Mouse (Mus musculus): ENCODE measurements at regions not wholly inside any gene's neighbourhood (a gene's known extent, or its start where the extent isn't known, plus 50 kb on each side); places are given as distances from the start of the nearest gene placed in this dataset.

DNA sequence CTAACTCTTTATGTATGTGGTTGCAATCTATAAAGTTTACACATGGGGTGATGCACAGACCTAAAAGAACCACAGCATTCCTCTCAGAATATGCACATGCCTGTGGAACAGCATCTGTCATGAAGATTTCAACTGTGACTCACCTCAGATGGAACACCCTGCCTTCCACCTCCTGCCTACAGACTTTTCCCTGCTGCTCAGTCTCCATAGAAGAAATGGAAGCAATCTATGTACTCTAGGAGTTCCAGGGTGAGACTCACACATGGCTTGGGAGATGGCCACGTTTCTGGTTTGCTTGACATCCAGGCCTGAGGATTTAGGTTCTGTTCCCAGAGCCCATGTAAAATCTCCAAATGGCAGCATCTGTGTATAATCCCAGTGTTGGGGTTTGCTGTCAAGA, 579.7 kb downstream of the Plekhb2 start:
- DNase-seq, result no peak

DNA sequence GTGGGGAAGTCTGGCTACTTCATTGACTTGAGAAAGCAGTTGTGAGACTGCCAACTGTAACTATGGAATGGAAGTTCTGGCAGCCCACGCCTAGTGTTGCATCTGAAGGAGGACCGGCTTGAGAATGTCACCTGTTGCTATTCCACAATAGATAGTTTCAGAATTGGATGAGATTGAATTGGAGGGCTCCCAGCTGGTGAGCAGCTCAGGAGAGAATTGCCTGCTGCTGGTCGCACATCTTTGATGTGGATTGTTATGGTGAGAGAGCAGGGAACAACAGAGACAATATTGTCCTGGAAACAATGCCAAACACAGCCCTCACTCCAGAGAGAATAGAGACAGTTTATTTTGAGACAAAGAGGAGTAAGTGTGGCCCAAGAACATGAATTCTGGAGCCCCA, 585.9 kb downstream of the Plekhb2 start:
- no peak for DNase-seq

DNA sequence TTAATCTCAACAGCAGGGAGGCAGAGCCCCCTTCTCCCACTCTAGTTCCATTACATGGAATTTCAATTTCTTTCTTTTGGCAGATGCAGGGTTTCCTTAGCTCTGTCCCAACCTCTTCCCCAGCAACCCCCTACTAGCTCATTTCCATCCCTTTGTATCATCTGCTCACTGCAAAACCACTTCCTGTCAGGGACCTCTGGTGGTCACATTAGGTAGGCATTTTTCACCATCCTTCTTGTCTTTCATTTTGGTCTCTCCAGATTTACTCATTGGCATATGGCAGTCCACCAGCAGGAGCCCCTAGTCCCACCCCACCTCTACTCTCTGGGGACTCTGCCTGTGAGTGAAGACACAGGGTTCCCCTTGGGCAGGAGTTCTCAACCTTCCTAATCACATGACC, 597.6 kb downstream of the Plekhb2 start:
- DNase-seq, result no peak

DNA sequence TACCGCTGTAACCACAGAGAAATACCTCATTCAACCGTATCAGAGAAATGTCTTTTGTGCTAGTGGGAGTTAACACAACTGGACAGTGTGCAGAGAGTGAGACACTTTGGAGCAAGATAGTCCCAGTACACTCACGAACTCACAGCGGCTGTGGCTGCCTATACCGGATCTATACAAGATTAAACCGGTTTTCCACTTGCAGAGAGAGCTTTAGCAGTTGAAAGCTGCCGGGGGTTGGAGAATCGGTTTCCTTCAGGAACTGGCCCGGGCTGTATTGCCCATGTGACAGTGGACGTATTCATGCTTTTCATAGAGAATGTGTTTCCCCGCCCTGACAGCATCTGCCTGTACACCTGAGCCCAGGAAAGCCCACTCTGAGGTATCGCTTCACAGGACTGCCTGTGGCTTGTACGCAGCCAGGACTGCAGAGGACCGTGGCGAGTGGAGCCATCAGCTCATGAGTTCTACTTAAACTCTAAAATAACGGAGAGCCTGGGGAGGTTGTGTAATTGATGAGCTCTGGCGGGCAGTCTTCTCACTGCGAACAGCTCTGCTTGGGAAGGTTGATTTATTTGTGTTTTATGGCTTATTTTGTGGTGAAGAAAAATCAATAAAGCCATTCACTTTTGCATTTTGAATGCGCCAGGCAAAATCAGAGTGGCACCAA, 602.8 kb downstream of the Plekhb2 start:
- DNase-seq, result no peak

DNA sequence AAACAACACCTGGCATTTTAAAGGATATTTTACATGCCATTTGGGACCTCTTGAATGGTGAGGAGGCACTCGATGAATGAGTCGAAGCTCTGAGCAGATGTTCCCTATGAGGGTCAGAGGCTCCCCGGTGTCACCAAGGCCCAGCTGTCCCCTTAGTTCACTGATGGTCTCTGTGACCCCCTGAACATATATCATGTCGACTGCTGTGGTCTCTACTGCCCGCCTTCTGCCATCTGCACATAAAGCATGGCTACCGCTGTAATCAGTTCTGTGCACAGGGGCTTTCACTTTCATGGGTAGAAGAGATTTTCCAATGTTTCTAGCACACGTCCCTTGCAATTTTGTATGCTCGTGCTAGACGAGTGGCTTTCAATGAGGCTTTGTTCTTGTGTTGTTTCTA, 607.8 kb downstream of the Plekhb2 start:
- no peak for DNase-seq

DNA sequence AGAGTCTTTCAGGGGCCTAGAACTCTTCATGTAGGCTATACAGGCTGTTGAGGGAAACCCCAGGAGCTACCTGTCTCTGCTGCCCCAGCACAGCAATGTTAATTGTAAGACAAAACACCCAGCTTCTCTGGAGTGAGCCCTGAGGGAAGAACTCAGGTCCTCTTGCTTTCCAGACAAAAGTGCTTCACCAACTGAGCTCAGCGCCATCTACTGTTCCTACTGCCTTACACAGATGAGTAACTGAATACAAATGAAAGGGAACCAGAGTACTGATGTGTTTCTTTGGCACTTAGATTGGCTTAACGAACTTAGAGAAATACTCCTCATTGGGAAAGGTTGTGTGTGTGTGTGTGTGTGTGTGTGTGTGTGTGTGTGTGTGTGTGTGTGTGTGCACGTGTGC, 603.1 kb upstream of the Hs6st1 start:
- DNase-seq, result peak; percentile 10

DNA sequence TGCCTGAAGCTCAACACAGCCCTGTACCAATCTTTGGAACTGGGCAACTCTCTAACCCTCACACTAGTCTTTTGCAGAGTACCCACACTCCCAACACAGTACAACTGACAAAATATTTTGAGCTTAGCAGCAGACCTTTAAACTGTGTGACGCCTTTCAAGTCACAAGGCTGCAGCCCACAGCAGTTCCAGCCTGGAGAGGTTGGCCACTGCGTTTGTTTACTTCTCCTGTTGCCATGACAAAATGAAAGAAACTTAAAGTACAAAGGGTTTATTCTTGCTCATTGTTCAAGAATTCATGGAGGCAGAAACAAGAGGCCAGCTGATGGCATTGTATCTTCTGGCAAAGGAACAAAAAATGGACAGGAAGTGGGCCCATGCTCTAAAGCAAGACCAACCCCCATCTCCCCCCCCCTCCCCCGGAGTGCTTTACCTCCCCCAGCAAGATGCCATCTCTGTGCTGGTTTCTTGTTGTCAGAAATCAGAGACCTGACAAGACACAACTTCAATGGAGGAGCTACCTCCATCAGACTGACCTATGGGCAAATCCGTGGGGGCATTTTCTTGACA, 598.9 kb upstream of the Hs6st1 start:
- no peak for DNase-seq

DNA sequence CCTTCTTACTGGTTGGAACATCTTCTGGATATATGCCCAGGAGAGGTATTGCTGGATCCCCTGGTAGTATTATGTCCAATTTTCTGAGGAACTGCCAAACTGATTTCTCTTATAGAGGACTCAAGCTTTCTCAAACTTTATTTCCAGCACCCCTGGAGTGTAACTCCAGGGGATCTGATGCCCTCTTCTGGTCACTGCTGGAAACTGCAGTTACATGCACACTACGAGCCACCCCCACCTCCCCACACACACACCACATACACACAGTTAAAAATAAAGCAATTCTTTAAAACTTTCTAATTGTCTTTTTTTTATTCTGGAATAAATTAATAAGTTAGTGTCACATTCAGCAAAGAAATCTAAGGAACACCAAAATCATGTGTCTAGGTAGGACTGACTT, 589.9 kb upstream of the Hs6st1 start:
- DNase-seq, result no peak

DNA sequence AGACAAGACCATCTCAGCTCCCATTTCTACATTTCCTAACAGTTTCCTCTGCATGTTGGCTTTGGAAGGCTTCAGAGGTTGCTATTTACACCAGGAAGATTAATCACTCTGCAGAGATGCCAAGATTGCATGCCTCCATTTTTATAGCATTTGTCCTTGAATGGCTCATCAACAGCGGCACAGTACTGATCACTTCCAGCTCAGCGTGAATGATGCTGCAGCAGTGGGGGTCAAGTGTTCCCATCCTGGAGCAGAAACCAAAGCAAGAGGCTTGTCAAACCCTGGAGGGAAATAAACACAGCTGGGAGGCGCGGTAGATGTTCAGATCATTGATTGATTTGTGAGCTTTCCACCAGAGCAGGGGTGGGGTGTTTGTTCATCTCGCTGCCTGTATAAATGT, 572.2 kb upstream of the Hs6st1 start:
- DNase-seq, result no peak

DNA sequence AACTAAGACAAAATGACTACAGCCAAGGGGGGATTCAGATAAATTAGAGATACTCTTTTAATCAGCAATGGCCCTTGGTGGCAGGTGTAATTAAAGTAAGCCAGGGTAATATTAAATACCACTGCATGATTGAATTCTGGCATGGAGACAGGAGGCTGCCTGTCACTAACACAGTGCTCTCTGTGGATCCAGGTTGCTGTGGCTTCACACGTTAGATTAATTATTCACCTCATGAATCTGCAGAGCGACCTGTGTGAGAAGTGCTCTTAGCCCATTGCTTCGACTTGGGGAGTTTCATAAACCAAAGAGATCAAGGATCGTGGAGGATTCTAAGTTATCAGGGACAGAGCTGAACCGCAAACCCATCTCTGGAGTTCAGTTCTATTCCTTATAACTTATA, 545.2 kb upstream of the Hs6st1 start:
- no peak for DNase-seq

DNA sequence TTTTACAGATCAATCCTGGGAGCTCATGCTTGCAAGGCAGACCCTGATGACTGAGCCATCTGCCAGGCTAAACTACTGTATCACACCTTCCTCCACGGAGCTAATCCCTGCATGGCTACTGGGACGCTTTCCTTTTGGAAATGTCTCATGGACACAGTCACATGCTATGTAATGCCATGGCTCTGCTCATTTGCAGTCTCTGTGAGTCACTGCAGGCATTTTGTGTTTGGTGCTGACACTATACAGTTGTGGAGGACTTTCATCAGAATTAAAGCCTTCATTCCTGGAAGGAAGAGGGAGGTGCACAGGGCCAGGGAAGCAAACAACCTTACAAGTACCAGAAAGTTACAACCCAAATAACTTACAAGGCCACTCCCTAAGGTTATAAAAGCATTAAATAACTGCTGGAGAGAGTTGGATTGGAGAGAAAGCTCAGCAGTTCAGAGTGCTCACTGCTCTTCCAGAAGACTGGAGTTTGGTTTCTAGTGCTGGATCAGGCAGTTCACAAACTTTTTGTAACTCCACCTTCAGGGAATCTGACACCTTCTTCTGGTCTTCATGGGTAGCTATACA, 544.3 kb upstream of the Hs6st1 start:
- DNase-seq, result no peak

DNA sequence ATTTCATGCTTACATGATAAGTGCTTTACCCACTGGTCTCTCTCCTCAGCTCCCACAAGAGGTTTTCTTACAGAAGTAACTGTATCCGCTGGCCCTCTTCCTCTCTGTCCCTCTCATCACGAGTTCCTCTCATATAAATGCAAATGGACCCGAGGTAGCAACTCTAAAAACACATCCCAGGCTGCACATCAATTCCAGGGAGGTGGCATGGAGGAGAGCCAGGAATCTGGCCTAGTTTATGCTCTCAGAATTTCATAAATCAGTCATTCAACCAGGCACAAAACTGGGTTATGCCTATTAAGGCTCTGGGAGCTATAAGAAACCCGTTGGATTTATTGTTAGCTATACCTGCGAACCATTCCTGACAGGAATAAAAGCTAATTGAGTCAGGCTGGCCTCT, 543.4 kb upstream of the Hs6st1 start:
- no peak for DNase-seq

DNA sequence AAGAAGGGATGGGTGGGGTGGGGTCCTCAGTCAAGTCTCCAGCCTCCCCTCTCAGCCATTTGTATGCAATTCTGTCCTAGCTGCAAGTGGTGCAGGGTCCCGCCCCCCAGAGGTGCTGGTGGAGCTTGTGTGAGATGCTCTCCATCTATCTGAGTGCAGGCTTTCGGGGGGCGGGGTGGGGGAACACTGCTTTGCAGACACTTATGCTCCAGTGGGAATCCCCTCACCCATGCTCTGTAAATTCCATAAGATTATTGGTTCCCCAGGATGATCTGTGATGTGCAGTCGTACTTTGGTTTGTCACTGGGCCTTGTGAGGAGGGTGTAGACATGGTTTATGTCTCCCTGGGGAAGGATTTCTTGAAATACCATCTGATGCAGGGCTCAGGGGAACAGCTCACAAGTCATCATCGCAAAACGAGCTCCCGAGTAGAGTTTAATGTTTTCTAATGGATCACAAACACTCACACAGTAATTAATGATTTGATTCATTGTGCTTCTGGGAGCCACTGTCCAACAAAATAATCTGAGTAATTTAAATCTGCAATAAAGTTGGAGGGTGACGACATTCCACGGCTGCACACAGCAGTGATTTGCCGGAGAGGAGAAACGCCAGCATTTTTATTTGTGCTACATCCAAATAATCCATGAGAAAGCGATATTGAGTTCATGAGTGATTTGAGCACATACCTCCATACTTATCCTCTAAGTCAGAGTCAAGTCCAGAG, 540.3 kb upstream of the Hs6st1 start:
- no peak for DNase-seq

DNA sequence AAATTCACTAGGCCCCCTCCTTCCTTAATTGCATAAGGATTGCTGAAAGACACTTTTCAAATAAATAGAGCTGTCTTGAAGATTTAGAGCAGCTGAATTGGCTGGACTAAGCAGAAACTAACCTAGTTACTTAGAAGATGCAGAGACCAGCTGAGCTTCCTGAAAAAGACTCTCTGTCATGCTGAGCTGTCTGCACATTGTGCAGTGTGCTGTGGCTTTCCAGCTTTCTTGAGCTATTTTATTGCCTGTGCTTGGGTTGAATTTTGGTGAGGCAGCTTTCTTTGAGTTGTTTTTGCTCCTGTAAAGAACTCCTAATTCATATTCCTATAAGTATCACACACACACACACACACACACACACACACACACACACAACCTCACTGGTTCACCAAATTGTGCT, 532.7 kb upstream of the Hs6st1 start:
- no peak for DNase-seq

DNA sequence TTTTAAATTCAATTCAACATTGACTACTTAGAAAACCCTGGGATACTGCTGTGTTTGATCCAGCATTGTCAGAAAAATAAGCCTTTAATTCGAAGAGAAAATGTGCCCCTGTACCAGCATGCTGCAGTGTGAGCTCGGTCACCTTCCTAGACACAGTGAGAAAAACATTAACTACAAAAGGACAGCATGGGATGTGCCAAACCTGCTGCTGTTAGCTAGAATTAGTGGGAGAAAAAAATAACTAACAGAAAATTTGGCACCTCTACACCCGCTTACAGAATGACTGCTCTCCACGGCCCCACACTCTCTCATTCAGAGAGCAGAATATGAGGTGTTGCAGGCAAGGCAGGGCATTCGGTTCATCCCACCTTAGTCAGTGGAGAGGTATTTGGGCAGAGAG, 531.9 kb upstream of the Hs6st1 start:
- DNase-seq, result no peak

DNA sequence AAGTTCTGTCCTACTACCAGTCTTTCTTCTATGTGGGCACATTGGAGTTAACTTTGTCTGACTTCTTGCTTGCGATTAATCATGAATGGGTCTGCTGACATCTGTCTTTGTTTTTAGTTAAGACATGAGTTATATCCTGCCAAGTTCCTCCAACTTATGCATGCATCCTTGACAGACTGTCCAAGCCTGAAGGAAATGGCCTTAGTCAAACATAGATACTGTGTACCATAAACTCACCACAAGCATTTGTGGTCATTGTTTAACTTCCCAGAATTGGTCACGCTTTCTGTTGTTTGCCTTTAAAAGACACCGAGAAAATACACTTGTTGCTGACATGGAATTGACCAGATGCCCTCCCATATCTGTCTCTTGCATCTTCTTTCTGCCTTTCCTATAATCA, 519.4 kb upstream of the Hs6st1 start:
- DNase-seq, result no peak

DNA sequence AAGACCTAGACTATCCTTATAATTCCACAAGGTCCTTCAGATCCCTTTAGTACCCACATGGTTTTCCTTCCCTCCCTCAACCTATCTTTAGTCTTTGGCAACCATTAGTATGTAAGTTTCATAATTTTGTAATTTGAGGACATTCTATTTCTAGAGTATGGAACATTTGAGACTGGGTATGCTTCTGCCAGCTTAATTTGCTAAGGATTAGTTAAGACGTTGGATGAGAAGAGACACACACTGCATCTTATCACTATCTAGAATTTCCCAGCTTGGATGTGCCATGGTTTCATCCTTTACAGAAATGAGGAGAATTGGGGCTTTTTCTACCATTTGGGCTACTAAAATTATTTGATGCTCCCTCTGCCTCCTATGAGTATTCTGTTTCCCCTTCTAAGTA, 516.7 kb upstream of the Hs6st1 start:
- no peak for DNase-seq

DNA sequence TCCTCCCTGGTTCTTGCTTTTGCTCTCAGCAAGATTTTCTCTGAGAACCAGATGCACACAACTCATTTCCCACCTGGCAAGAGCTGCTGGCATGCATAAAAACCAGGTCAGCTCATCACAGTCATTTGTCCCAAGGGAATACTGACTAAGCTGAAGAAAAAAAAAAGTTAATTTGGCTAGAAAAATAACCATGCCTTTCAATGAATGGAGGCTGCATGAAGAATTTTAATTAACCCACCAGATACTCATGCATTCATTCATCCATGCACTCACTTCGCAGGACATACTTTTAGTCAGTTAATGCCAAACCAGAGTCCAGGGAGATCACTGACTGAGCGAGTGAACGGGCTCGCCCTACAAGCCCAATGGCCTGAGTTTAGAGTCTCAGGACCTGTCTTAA, 505.4 kb upstream of the Hs6st1 start:
- DNase-seq, result no peak

DNA sequence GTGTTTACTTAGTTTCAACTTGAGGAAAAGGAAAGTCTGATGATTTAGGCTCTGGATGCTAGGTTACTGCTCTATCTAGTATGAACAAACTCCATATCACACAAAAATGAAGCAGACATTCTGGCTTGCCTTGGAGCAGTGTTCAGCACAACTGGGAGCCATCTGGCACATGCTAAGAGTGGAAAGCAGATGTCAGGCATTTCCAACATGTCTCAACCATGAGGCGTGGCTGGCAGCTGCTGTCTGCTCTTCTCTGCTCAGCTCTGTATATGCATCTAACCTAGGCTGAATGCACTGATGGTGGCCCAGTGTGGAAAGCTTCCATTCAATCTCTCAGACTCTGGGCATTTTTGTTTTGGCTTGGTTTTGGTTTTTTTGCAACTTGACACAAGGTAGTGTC, 493.0 kb upstream of the Hs6st1 start:
- DNase-seq, result no peak

DNA sequence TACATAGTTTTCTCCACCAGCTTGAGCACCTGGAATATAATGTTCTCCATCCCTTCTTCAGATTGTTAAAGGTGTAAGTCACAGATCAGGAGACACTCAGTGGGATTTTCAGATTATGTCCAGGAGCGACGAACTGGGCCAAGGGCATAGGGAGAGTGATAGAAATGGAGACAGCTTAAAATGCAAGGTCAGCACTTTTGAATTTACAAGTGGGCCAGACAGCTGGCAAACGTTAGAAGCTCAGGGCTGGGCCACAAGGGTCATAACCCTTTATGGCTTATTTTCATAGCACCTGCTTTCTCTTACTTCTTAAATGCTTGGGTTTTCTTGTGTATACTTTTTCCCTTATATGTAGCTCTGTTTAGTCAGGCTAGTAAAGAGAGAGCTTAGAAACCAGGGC, 488.8 kb upstream of the Hs6st1 start:
- no peak for DNase-seq

DNA sequence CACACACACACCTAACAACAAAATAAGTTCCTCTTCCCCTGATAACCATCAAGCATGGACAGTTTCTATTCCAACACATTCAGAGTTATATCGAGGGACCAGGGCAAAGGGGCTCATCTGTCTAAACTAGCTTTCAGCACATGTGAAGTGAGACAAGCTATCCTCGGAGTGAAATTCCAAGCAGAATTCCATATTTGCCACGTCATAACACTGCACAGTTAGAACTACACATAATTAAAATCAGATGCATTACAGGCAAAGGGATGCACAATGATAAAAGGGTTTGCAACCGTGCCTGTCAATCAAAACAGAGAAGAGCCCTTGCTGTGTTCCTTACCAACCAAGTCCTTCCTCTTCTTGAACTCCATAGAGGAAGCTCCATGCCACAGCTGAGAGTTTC, 488.2 kb upstream of the Hs6st1 start:
- DNase-seq, result no peak

DNA sequence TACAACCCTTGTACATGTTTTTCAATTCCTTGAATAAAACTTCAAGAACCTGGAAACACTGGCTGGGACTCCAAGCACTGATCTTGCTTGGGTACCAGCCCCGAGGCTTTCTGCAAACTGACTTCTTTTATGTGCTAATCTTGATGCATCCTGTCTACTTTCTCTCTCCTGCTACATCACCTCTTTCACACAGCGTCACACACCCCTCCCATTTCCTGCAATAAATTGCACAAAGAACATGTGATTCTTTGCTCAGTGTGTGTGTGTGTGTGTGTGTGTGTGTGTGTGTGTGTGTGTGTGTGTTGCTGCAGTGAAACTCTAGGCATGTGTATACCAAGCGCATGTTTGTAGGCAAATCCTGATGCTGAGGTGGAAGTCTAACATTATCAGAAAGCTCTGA, 487.7 kb upstream of the Hs6st1 start:
- DNase-seq, result no peak

DNA sequence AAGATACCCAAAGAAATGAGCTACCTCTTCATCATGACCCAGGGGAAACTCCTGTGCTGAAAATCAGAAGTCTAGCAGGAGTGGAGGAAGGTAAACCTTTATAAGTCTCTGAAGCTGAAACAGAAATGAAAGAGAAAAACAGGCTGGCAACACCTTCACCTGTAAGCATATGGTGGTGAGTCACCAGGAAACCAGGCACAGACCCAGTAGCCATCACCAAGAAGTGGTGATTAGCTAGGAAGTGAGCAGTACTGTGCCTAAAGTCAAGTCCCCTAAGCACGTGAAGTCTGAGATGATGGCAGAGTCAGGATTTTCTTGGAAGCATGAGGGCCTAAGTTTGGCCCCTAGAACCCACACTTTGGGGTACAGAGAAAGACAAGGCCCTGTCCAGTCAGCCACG, 480.3 kb upstream of the Hs6st1 start:
- no peak for DNase-seq

DNA sequence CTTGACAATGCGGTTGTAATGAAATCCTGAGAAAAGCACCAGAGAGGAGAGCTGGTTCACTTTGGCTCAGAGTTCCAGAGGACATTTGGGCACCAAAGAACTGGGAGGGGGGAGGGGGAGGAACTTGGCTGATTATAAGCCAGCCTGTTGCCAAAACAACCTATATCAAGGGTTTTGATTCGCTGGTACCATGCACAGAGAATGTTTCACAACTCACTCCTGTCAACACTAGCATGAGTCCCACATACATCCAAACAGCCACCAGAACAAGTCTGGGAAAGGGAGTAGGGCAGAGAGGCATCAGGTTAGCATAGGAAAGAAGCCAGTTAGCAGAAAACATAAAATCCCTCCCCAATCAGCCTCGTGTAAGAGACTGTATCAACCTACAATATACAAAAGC, 479.3 kb upstream of the Hs6st1 start:
- DNase-seq, result no peak
